Mouse (Mus musculus): Measurements from ENCODE around the gene Atg4b. TPM values are rescaled to one million over a fixed set of nuclear protein-coding genes. Genes with fewer than 3 reads are reported as not detected.
A peak's percentile ranks its signal among the peaks of the same experiment; 100 is the strongest.

The Atg4b gene
- total and polyA plus RNA-seq, 3 experiments = 27.7 to 36.4 (median 33.6) TPM

DNA sequence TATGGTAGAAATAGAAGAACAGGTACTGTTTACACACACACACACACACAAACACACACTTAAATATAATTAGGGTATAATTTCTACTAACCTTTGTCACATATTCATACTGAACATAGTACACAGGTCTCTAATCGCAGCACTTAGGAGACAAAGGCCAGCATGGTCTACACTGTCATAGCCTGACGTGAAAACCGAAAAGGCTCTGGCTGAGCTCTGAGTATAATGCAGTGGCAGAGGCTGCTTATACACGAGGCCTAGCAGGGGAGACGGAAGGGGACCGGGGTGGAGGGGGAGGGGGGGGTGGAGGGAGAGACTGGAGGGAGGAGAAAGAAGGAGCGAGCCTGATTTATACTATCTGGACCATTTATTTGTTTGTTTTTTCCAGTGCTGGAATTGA is 29.7 kb upstream of the Atg4b start:
- no peak overlapping the region for H3K4me3 ChIP-seq
- DNase-seq = no peak
- H3K79me2 ChIP-seq (replicated peaks; ENCODE audit: control insufficient read depth, insufficient read depth, low read length) = no peaks in the 10 kb centered on the region
- no peaks in the 10 kb centered on the region for H3K36me3 ChIP-seq (ENCODE audit: control insufficient read depth, insufficient read depth, low read length)
- H3K9ac ChIP-seq (ENCODE audit: low read depth, low read length) = no peak overlapping the region
- WGBS = 73% methylated on average over 7 of the region's 7 CpGs
- intact Hi-C loops (cut with DNase I) = no loop called here
- no peaks in the 10 kb centered on the region for H3K27me3 ChIP-seq (ENCODE audit: control insufficient read depth, insufficient read depth, low read length)
- TF ChIP-seq CTCF (IDR thresholded peaks at IDR 0.05) (no peak), POLR2A (IDR thresholded peaks at IDR 0.05; ENCODE audit: insufficient read depth, low read depth, low read length) (no peak)
- H3K4me1 ChIP-seq (ENCODE audit: control insufficient read depth, insufficient read depth, low read length) = peaks cover 4% of the 10 kb centered on the region
- H3K27ac ChIP-seq = peak overlapping the region; percentile 38; the same call in 1 of the 2 replicates

DNA sequence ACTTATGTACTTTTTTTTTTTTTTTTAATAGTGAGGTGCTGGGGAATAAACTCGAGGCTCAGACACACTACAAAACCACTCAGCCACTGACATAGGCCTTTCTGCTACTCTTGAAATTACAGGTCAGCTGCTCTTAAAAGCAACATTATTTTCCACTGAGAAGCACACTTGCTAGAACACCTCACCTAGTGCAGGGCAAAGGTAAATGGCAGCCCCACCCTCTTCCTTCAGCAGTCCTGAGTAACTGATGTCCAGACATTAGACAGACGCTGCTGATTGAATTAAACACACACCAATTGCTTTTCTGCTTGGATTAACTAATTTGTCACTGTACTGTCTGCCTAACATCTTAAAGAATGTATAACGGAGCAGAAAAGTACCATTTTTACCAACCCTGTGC is 26.7 kb upstream of the Atg4b start:
- TF ChIP-seq CTCF (IDR thresholded peaks at IDR 0.05) (no peak), POLR2A (IDR thresholded peaks at IDR 0.05; ENCODE audit: insufficient read depth, low read depth, low read length) (no peak), EP300 (IDR thresholded peaks at IDR 0.05; ENCODE audit: insufficient read depth, low read depth, low read length) (no peak)
- no peaks in the 10 kb centered on the region for H3K36me3 ChIP-seq (ENCODE audit: control insufficient read depth, insufficient read depth, low read length)
- no peak overlapping the region for H3K4me3 ChIP-seq
- peaks cover 6% of the 10 kb centered on the region for H3K4me1 ChIP-seq (ENCODE audit: control insufficient read depth, insufficient read depth, low read length)
- DNase-seq = no peak
- H3K79me2 ChIP-seq (replicated peaks; ENCODE audit: control insufficient read depth, insufficient read depth, low read length) = no peaks in the 10 kb centered on the region
- 94% methylated on average over 3 of the region's 3 CpGs for WGBS
- no peaks in the 10 kb centered on the region for H3K27me3 ChIP-seq (ENCODE audit: control insufficient read depth, insufficient read depth, low read length)
- no peak overlapping the region for H3K27ac ChIP-seq
- intact Hi-C loops (cut with DNase I) = loop anchor here (5.0 kb wide), 1 partner anchor 212 kb away; the partner anchor contains the start of gene Farp2
- no peak overlapping the region for H3K9ac ChIP-seq (ENCODE audit: low read depth, low read length)

DNA sequence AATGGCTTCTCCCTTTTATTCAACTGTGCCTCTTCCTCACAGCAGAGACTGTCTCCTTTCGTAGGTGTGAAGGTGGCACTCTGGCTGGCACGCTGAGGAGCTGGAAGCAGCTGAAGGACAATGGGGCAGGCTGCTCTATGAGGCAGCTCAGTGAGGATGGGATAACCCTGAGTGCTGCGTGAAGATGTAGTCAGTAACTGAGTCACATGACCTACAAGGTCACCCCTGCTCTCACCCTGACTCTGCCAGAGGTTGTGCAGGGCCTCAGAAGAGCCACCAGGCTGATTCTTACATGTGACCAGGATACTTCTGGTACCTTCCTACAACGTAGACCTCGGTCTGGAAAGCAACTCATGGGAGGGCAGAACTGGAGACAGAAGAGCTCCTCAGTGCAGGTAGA is 25.6 kb upstream of the Atg4b start:
- H3K4me1 ChIP-seq (ENCODE audit: control insufficient read depth, insufficient read depth, low read length) = peaks cover 6% of the 10 kb centered on the region
- no peak overlapping the region for H3K9ac ChIP-seq (ENCODE audit: low read depth, low read length)
- WGBS = 75% methylated on average over 5 of the region's 5 CpGs
- H3K4me3 ChIP-seq = no peak overlapping the region
- no peak overlapping the region for H3K27ac ChIP-seq
- no peaks in the 10 kb centered on the region for H3K79me2 ChIP-seq (replicated peaks; ENCODE audit: control insufficient read depth, insufficient read depth, low read length)
- intact Hi-C loops (cut with DNase I) = loop anchor here (5.0 kb wide), 1 partner anchor 213 kb away; the partner anchor contains the start of gene Farp2
- no peaks in the 10 kb centered on the region for H3K36me3 ChIP-seq (ENCODE audit: control insufficient read depth, insufficient read depth, low read length)
- TF ChIP-seq POLR2A (IDR thresholded peaks at IDR 0.05; ENCODE audit: insufficient read depth, low read depth, low read length) = no peak
- TF ChIP-seq CTCF (IDR thresholded peaks at IDR 0.05) = no peak
- no peak for TF ChIP-seq EP300 (IDR thresholded peaks at IDR 0.05; ENCODE audit: insufficient read depth, low read depth, low read length)
- no peaks in the 10 kb centered on the region for H3K27me3 ChIP-seq (ENCODE audit: control insufficient read depth, insufficient read depth, low read length)
- no peak for DNase-seq

DNA sequence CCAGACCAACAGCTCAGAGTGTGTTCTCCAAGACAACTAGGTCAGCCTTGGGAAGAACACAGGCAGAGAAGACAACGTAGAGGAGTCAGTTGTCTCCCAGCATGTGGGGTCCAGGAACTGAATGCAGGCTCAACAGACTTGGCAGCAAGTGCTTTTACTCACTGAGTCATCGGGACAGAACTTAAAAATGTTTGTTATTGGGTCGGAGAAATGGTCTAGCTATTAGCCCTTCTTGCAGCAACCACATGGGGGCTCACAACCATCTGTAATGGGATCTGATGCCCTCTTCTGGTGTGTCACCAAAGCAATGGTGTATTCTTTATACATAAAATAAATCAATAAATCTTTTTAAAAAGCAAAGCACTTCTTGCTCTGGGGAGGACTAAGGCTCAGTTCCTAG is 25.2 kb upstream of the Atg4b start:
- Histone ChIP-seq H3K27me3 (ENCODE audit: control insufficient read depth, insufficient read depth, low read length) (no peaks in the 10 kb centered on the region), H3K27ac (no peak overlapping the region), H3K4me3 (no peak overlapping the region), H3K4me1 (ENCODE audit: control insufficient read depth, insufficient read depth, low read length) (peaks cover 6% of the 10 kb centered on the region), H3K9ac (ENCODE audit: low read depth, low read length) (no peak overlapping the region), H3K79me2 (replicated peaks; ENCODE audit: control insufficient read depth, insufficient read depth, low read length) (no peaks in the 10 kb centered on the region; the same call in 1 of the 2 replicates), H3K36me3 (ENCODE audit: control insufficient read depth, insufficient read depth, low read length) (no peaks in the 10 kb centered on the region)
- WGBS = 47% methylated on average over 3 of the region's 3 CpGs
- no peak for DNase-seq
- intact Hi-C loops (cut with DNase I) = loop anchor here (5.0 kb wide), 1 partner anchor 214 kb away; the partner anchor contains the start of gene Farp2
- TF ChIP-seq POLR2A (IDR thresholded peaks at IDR 0.05; ENCODE audit: insufficient read depth, low read depth, low read length) (no peak), CTCF (IDR thresholded peaks at IDR 0.05) (peak; percentile 50)

DNA sequence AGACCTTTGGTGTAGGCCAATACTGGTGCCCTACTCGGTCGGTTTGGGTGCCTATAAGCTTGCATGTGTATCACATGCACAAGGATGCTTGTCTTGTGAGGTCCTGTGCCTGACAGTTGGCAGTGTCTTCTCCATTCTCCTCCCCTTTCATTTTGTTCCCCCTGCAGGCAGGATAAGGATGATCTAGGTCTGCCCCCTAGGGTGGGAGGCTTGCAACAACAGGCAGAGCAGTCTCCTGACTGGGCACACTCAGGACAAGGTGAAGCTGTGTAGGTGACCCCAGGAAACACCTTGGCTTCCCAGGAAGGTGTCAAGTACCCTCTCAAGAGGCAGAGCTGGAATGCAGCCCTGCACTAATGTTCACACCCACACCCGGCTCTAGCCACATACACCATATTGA is 24.3 kb upstream of the Atg4b start:
- intact Hi-C loops (cut with DNase I) = loop anchor here (1.0 to 5.0 kb wide), 2 partner anchors 59 to 215 kb away; partner anchors contain the start of gene Farp2
- H3K27ac ChIP-seq = no peak overlapping the region
- 44% methylated on average over 3 of the region's 3 CpGs for WGBS
- no peak overlapping the region for H3K4me3 ChIP-seq
- DNase-seq = peak; percentile 65 to 76
- no peaks in the 10 kb centered on the region; the same call in 1 of the 2 replicates for H3K79me2 ChIP-seq (replicated peaks; ENCODE audit: control insufficient read depth, insufficient read depth, low read length)
- no peak overlapping the region for H3K9ac ChIP-seq (ENCODE audit: low read depth, low read length)
- H3K27me3 ChIP-seq (ENCODE audit: control insufficient read depth, insufficient read depth, low read length) = no peaks in the 10 kb centered on the region
- H3K4me1 ChIP-seq (ENCODE audit: control insufficient read depth, insufficient read depth, low read length) = peaks cover 7% of the 10 kb centered on the region
- TF ChIP-seq POLR2A (IDR thresholded peaks at IDR 0.05; ENCODE audit: insufficient read depth, low read depth, low read length) (no peak), EP300 (IDR thresholded peaks at IDR 0.05; ENCODE audit: insufficient read depth, low read depth, low read length) (peak; percentile 80; the same call in 1 of the 2 replicates), CTCF (IDR thresholded peaks at IDR 0.05) (peak; percentile 98)
- H3K36me3 ChIP-seq (ENCODE audit: control insufficient read depth, insufficient read depth, low read length) = no peaks in the 10 kb centered on the region

DNA sequence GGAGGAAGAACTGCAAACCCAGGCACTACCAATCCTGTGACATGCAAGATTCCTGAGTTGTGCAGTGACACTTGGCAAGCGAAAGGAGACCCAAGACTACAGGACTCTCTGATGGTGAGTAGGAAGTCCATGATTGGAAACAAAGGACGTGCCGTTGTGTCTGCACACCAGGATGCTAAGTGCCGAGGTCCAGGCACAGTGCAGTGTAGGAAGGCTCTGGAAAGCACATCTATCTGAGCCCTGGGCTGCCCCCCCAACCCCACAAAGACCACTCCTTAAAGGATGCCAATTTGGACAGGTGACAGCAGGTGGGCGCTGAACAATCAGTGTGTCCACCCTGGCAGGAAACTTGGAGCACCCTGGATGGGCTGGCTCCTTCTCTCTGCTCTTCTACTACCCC is 20.2 kb upstream of the Atg4b start:
- H3K36me3 ChIP-seq (ENCODE audit: control insufficient read depth, insufficient read depth, low read length) = no peaks in the 10 kb centered on the region
- WGBS = 77% methylated on average over 5 of the region's 5 CpGs
- peak overlapping the region; percentile 35; the same call in 1 of the 2 replicates for H3K4me3 ChIP-seq
- intact Hi-C loops (cut with DNase I) = no loop called here
- H3K9ac ChIP-seq (ENCODE audit: low read depth, low read length) = no peak overlapping the region
- H3K79me2 ChIP-seq (replicated peaks; ENCODE audit: control insufficient read depth, insufficient read depth, low read length) = no peaks in the 10 kb centered on the region; the same call in 1 of the 2 replicates
- no peaks in the 10 kb centered on the region for H3K27me3 ChIP-seq (ENCODE audit: control insufficient read depth, insufficient read depth, low read length)
- peaks cover 4% of the 10 kb centered on the region; the same call in 1 of the 2 replicates for H3K4me1 ChIP-seq (ENCODE audit: control insufficient read depth, insufficient read depth, low read length)
- DNase-seq = no peak
- H3K27ac ChIP-seq = no peak overlapping the region; the same call in 1 of the 2 replicates
- TF ChIP-seq POLR2A (IDR thresholded peaks at IDR 0.05; ENCODE audit: insufficient read depth, low read depth, low read length) (no peak), EP300 (IDR thresholded peaks at IDR 0.05; ENCODE audit: insufficient read depth, low read depth, low read length) (no peak), CTCF (IDR thresholded peaks at IDR 0.05) (no peak)
